Mouse (Mus musculus) forebrain, postnatal 0 days (tissue): ENCODE measurements around the gene Ddt. TPM values are rescaled to one million over a fixed set of nuclear protein-coding genes. Genes with fewer than 3 reads are reported as not detected.
A peak's percentile ranks its signal among the peaks of the same experiment; 100 is the strongest.

ENCODE experiments used
- ATAC-seq: fragments of 200-750 bp; cut with Nextera tagmentation; 2 replicates; pipeline ENCODE4 v1.8.0; 2017; ENCODE audit warnings: mild to moderate bottlenecking, moderate library complexity
- DNase-seq: peaks from one replicate; pipeline ENCODE4 v3.0.0-alpha.2; 2015
- H3K27ac ChIP-seq: fragments of 300-500 bp; sonication (generic); 2 replicates; pipeline ENCODE4 v1.5.1; 2014; ENCODE audit warnings: low read depth, mild to moderate bottlenecking, antibody characterized with exemption, low read length, moderate library complexity, mixed read lengths
- H3K27me3 ChIP-seq: fragments of 300-500 bp; sonication (generic); 2 replicates; pipeline ENCODE4 v1.6.1; 2014; ENCODE audit warnings: mild to moderate bottlenecking, low read length, mixed read lengths; ENCODE audit not compliant: insufficient read depth
- H3K36me3 ChIP-seq: fragments of 300-500 bp; sonication (generic); 2 replicates; pipeline ENCODE4 v1.6.1; 2014; ENCODE audit warnings: mild to moderate bottlenecking, moderate library complexity; ENCODE audit not compliant: insufficient read depth
- H3K4me1 ChIP-seq: fragments of 300-500 bp; sonication (generic); 2 replicates; pipeline ENCODE4 v1.6.1; 2014; ENCODE audit warnings: antibody characterized with exemption; ENCODE audit not compliant: insufficient read depth
- H3K4me2 ChIP-seq: fragments of 300-500 bp; sonication (generic); 2 replicates; pipeline ENCODE4 v1.6.1; 2014; ENCODE audit warnings: low read depth, mild to moderate bottlenecking, moderate library complexity
- H3K4me3 ChIP-seq: fragments of 300-500 bp; sonication (generic); 2 replicates; pipeline ENCODE4 v1.5.1; 2014; ENCODE audit warnings: low read depth, low read length, mixed read lengths
- H3K9ac ChIP-seq: fragments of 300-500 bp; sonication (generic); 2 replicates; pipeline ENCODE4 v1.6.1; 2014; ENCODE audit warnings: mild to moderate bottlenecking
- H3K9me3 ChIP-seq: fragments of 300-500 bp; sonication (generic); 2 replicates; pipeline ENCODE4 v1.6.1; 2016; ENCODE audit warnings: low read length
- CTCF ChIP-seq: sonication (generic); IDR thresholded peaks from 2 replicates; pipeline ENCODE4 v1.5.1; 2016; ENCODE audit warnings: antibody characterized with exemption, control low read depth, low read depth
- WGBS: fragments of 180-500 bp; shearing (Covaris S2); extraction: QIAGEN DNeasy Blood & Tissue Kit; methylation state at CpG from one replicate; pipeline ENCODE4 v1.1.7; 2014; 5-methylcytosine and 5-hydroxymethylcytosine counted together
- polyA plus RNA-seq: library from polyadenylated mRNA; unstranded; fragments of >200 nt; fragmentation: Nextera tagmentation; extraction: Ambion mirVana; gene quantifications from 2 replicates; pipeline ENCODE4 v1.2.1, GENCODE M21; 2015
- total RNA-seq: library from RNA; depleted of rRNA; stranded (reverse); fragments of >200 nt; gene quantifications from 2 replicates; pipeline ENCODE4 v1.2.3, GENCODE M21; 2014

Ddt gene
- total and polyA plus RNA-seq, 2 experiments from 2014 or later = 39.7 to 79.4 TPM

- Histone ChIP-seq H3K4me1 (no peaks in the 10 kb centered on the region), H3K27me3 (no peaks in the 10 kb centered on the region), H3K4me3 (no peak overlapping the region), H3K36me3 (no peaks in the 10 kb centered on the region), H3K9me3 (no peaks in the 10 kb centered on the region), H3K4me2 (no peak overlapping the region), H3K27ac (no peak overlapping the region), H3K9ac (no peak overlapping the region)
- DNase-seq = no peak
- 91% methylated on average over 8 of the region's 8 CpGs for WGBS
- TF ChIP-seq CTCF = no peak
- ATAC-seq = no peak
Measured at GRCm38 (mm10) chr10:75788277-75788676, 15.1 kb upstream of the Ddt start.

- 75% methylated on average over 1 of the region's 1 CpGs for WGBS
- no peak overlapping the region for H3K9ac ChIP-seq
- no peaks in the 10 kb centered on the region for H3K9me3 ChIP-seq
- no peak overlapping the region for H3K4me2 ChIP-seq
- no peak overlapping the region for H3K4me3 ChIP-seq
- ATAC-seq (no peak), DNase-seq (no peak)
- TF ChIP-seq CTCF = no peak
- 0 out of 2 replicates have a peak, but pooled peaks cover 8% of the 10 kb centered on the region for H3K4me1 ChIP-seq
- H3K27me3 ChIP-seq = peaks cover 9% of the 10 kb centered on the region
- H3K27ac ChIP-seq = no peak overlapping the region
- no peaks in the 10 kb centered on the region for H3K36me3 ChIP-seq
Measured at GRCm38 (mm10) chr10:75785442-75785841, 12.2 kb upstream of the Ddt start.

- Histone ChIP-seq H3K36me3 (no peaks in the 10 kb centered on the region), H3K4me1 (0 out of 2 replicates have a peak, but pooled peaks cover 8% of the 10 kb centered on the region), H3K4me3 (peak within 1 kb of the TSS; percentile 27), H3K9ac (peak within 1 kb of the TSS; percentile 32; the same call in 1 of the 2 replicates), H3K9me3 (no peaks in the 10 kb centered on the region), H3K27ac (no peak within 1 kb of the TSS), H3K4me2 (peak within 1 kb of the TSS; percentile 53), H3K27me3 (peaks cover 16% of the 10 kb centered on the region)
- ATAC-seq (no peak), DNase-seq (peak; percentile 4)
- 1% methylated on average over 28 of the region's 28 CpGs for WGBS
- no peak for TF ChIP-seq CTCF
Measured at GRCm38 (mm10) chr10:75780769-75781578, 7.8 kb upstream of the Ddt start, which contains the start of the genes Gm20441 and Gstt3. Gene Gm20441, minus strand, starts transcription at chr10:75780954. Gene Gstt3, minus strand, starts transcription at chr10:75781414.

- Histone ChIP-seq H3K27ac (no peak overlapping the region), H3K4me2 (no peak overlapping the region), H3K4me3 (no peak overlapping the region), H3K9ac (no peak overlapping the region), H3K27me3 (peaks cover 16% of the 10 kb centered on the region), H3K36me3 (no peaks in the 10 kb centered on the region), H3K4me1 (0 out of 2 replicates have a peak, but pooled peaks cover 8% of the 10 kb centered on the region), H3K9me3 (no peaks in the 10 kb centered on the region)
- 38% methylated on average over 15 of the region's 15 CpGs for whole genome bisulfite sequencing
- no peak for ATAC-seq
- no peak for TF ChIP-seq CTCF
- no peak for DNase-seq
Measured at GRCm38 (mm10) chr10:75779206-75780174, 6.3 kb upstream of the Ddt start.

- Histone ChIP-seq H3K4me1 (0 out of 2 replicates have a peak, but pooled peaks cover 8% of the 10 kb centered on the region), H3K27ac (no peak overlapping the region), H3K4me2 (no peak overlapping the region), H3K9ac (no peak overlapping the region), H3K36me3 (no peaks in the 10 kb centered on the region), H3K27me3 (peaks cover 16% of the 10 kb centered on the region), H3K9me3 (no peaks in the 10 kb centered on the region), H3K4me3 (no peak overlapping the region)
- DNase-seq = no peak
- no peak for ATAC-seq
- TF ChIP-seq CTCF = no peak
- 77% methylated on average over 2 of the region's 2 CpGs for WGBS
Measured at GRCm38 (mm10) chr10:75777885-75778284, 4.7 kb upstream of the Ddt start.

GRCm38 (mm10) chr10:75776562-75776961 is 3.3 kb upstream of the Ddt start:
- Histone ChIP-seq H3K4me1 (0 out of 2 replicates have a peak, but pooled peaks cover 11% of the 10 kb centered on the region), H3K4me2 (no peak overlapping the region), H3K27me3 (peaks cover 16% of the 10 kb centered on the region), H3K4me3 (no peak overlapping the region), H3K36me3 (no peaks in the 10 kb centered on the region), H3K9ac (no peak overlapping the region), H3K9me3 (no peaks in the 10 kb centered on the region), H3K27ac (no peak overlapping the region)
- WGBS = 85% methylated on average over 6 of the region's 6 CpGs
- no peak for ATAC-seq
- no peak for DNase-seq
- TF ChIP-seq CTCF = no peak
